Mouse (Mus musculus) ES-Bruce4 (cell line): ENCODE results near the gene Btg3.

Experiments used
- CTCF ChIP-seq: IDR thresholded peaks from one replicate; pipeline ENCODE4 v1.8.1; 2011; ENCODE audit warnings: low read depth, low read length
- EP300 ChIP-seq: IDR thresholded peaks from 2 replicates; pipeline ENCODE4 v1.6.1; 2011; ENCODE audit warnings: low read depth, low read length; ENCODE audit not compliant: insufficient read depth
- POLR2A ChIP-seq: IDR thresholded peaks from one replicate; pipeline ENCODE4 v1.8.1; 2011; ENCODE audit warnings: low read length; ENCODE audit not compliant: insufficient read depth

DNA sequence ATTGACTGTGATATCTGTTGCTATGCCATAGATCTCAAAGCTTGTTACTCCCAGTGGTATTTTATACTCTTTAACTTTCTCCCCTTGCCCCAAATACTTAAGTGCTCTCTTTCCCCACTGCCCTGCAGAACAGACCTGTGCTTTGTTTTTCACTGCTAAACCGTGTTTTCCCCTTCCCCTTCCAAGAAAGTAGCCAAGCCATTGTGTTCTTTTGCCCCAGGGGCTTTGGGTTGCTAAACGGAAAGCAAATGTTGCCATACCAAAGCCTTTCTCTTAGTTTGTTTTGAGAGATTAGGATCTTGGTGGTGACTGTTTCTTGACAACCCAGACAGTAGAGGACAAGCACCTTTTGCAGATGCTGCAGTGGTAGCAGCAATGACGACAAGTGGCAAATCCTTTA is 39.5 kb upstream of the Btg3 start:
- TF ChIP-seq CTCF (no peak), POLR2A (no peak), EP300 (no peak)
